Mouse (Mus musculus): Measurements from ENCODE around the gene Ank. TPM values are rescaled to one million over a fixed set of nuclear protein-coding genes. Genes with fewer than 3 reads are reported as not detected.

The Ank gene
- polyA plus RNA-seq, 1 experiment, result 9.7 TPM

DNA sequence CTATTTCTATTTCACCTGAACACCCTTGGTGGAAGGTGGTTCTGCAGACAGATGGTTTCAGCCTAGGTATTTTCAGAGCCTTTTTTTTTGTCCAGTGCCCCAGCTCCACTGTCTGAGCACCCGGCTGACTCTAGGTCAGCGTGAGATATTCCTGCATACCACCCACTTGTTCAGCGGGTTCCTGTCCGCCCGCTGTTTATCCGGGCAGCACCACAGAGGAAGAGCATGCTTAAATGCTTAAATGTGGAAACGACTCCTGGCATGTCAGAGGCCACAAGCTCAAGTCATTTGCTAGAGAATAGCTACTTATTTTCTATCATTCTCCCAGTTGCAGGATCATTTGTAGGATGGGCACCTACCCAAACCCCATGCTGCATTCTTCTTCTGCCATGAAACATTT lies 41.7 kb downstream of the Ank start:
- no peak overlapping the region for H3K4me3 ChIP-seq (ENCODE audit: low read depth, low read length)
- no peaks in the 10 kb centered on the region for H3K36me3 ChIP-seq (ENCODE audit: control insufficient read depth, insufficient read depth, low read length, poor library complexity, severe bottlenecking)
- H3K4me1 ChIP-seq (ENCODE audit: control insufficient read depth, insufficient read depth, low read length), result no peaks in the 10 kb centered on the region
- H3K9me3 ChIP-seq (replicated peaks; ENCODE audit: control insufficient read depth, insufficient read depth, low read length, poor library complexity, severe bottlenecking), result no peaks in the 10 kb centered on the region
- TF ChIP-seq EP300 (IDR thresholded peaks at IDR 0.05; ENCODE audit: insufficient read depth, low read depth, low read length), result no peak
- no peak for TF ChIP-seq CTCF (IDR thresholded peaks at IDR 0.05; ENCODE audit: low read depth, low read length)
- TF ChIP-seq POLR2A (IDR thresholded peaks at IDR 0.05; ENCODE audit: insufficient read depth, low read length), result no peak
- no peak overlapping the region for H3K27ac ChIP-seq (ENCODE audit: insufficient read depth, low read length)
- no peaks in the 10 kb centered on the region for H3K27me3 ChIP-seq (ENCODE audit: control insufficient read depth, insufficient read depth, low read length, poor library complexity, severe bottlenecking)
- no peak overlapping the region for H3K9ac ChIP-seq (ENCODE audit: low read depth, poor library complexity, severe bottlenecking)

- H3K27ac ChIP-seq (ENCODE audit: insufficient read depth, low read length), result no peak overlapping the region
- no peak overlapping the region for H3K4me3 ChIP-seq (ENCODE audit: low read depth, low read length)
- H3K9me3 ChIP-seq (replicated peaks; ENCODE audit: control insufficient read depth, insufficient read depth, low read length, poor library complexity, severe bottlenecking), result peaks cover under 1% of the 10 kb centered on the region; the same call in 1 of the 2 replicates
- TF ChIP-seq EP300 (IDR thresholded peaks at IDR 0.05; ENCODE audit: insufficient read depth, low read depth, low read length) (no peak), POLR2A (IDR thresholded peaks at IDR 0.05; ENCODE audit: insufficient read depth, low read length) (no peak), CTCF (IDR thresholded peaks at IDR 0.05; ENCODE audit: low read depth, low read length) (no peak)
- no peak overlapping the region for H3K9ac ChIP-seq (ENCODE audit: low read depth, poor library complexity, severe bottlenecking)
- no peaks in the 10 kb centered on the region for H3K4me1 ChIP-seq (ENCODE audit: control insufficient read depth, insufficient read depth, low read length)
- H3K27me3 ChIP-seq (ENCODE audit: control insufficient read depth, insufficient read depth, low read length, poor library complexity, severe bottlenecking), result no peaks in the 10 kb centered on the region
- H3K36me3 ChIP-seq (ENCODE audit: control insufficient read depth, insufficient read depth, low read length, poor library complexity, severe bottlenecking), result no peaks in the 10 kb centered on the region
Measured at GRCm38 (mm10) chr15:27508982-27509381, 42.5 kb downstream of the Ank start.

- peaks cover 8% of the 10 kb centered on the region for H3K9me3 ChIP-seq (replicated peaks; ENCODE audit: control insufficient read depth, insufficient read depth, low read length, poor library complexity, severe bottlenecking)
- no peaks in the 10 kb centered on the region for H3K36me3 ChIP-seq (ENCODE audit: control insufficient read depth, insufficient read depth, low read length, poor library complexity, severe bottlenecking)
- TF ChIP-seq CTCF (IDR thresholded peaks at IDR 0.05; ENCODE audit: low read depth, low read length) (no peak), EP300 (IDR thresholded peaks at IDR 0.05; ENCODE audit: insufficient read depth, low read depth, low read length) (no peak), POLR2A (IDR thresholded peaks at IDR 0.05; ENCODE audit: insufficient read depth, low read length) (no peak)
- no peak overlapping the region for H3K27ac ChIP-seq (ENCODE audit: insufficient read depth, low read length)
- H3K4me3 ChIP-seq (ENCODE audit: low read depth, low read length), result no peak overlapping the region
- no peaks in the 10 kb centered on the region for H3K4me1 ChIP-seq (ENCODE audit: control insufficient read depth, insufficient read depth, low read length)
- H3K9ac ChIP-seq (ENCODE audit: low read depth, poor library complexity, severe bottlenecking), result no peak overlapping the region
- no peaks in the 10 kb centered on the region for H3K27me3 ChIP-seq (ENCODE audit: control insufficient read depth, insufficient read depth, low read length, poor library complexity, severe bottlenecking)
Measured at GRCm38 (mm10) chr15:27516927-27517326, 50.5 kb downstream of the Ank start.

- Histone ChIP-seq H3K4me3 (ENCODE audit: low read depth, low read length) (no peak overlapping the region), H3K27ac (ENCODE audit: insufficient read depth, low read length) (no peak overlapping the region), H3K27me3 (ENCODE audit: control insufficient read depth, insufficient read depth, low read length, poor library complexity, severe bottlenecking) (no peaks in the 10 kb centered on the region)
Measured at GRCm38 (mm10) chr15:27518026-27518425, 51.5 kb downstream of the Ank start.

GRCm38 (mm10) chr15:27519857-27520256 lies 53.4 kb downstream of the Ank start:
- H3K36me3 ChIP-seq (ENCODE audit: control insufficient read depth, insufficient read depth, low read length, poor library complexity, severe bottlenecking), result no peaks in the 10 kb centered on the region
- H3K9ac ChIP-seq (ENCODE audit: low read depth, poor library complexity, severe bottlenecking), result no peak overlapping the region
- peaks cover 5% of the 10 kb centered on the region; the same call in 1 of the 2 replicates for H3K9me3 ChIP-seq (replicated peaks; ENCODE audit: control insufficient read depth, insufficient read depth, low read length, poor library complexity, severe bottlenecking)
- H3K27me3 ChIP-seq (ENCODE audit: control insufficient read depth, insufficient read depth, low read length, poor library complexity, severe bottlenecking), result no peaks in the 10 kb centered on the region
- H3K4me3 ChIP-seq (ENCODE audit: low read depth, low read length), result no peak overlapping the region
- no peaks in the 10 kb centered on the region for H3K4me1 ChIP-seq (ENCODE audit: control insufficient read depth, insufficient read depth, low read length)
- H3K27ac ChIP-seq (ENCODE audit: insufficient read depth, low read length), result no peak overlapping the region
- no peak for TF ChIP-seq POLR2A (IDR thresholded peaks at IDR 0.05; ENCODE audit: insufficient read depth, low read length)
- no peak for TF ChIP-seq CTCF (IDR thresholded peaks at IDR 0.05; ENCODE audit: low read depth, low read length)
- no peak for TF ChIP-seq EP300 (IDR thresholded peaks at IDR 0.05; ENCODE audit: insufficient read depth, low read depth, low read length)

More at GRCm38 (mm10) chr15:27518026-27518425, 51.5 kb downstream of the Ank start:
- Histone ChIP-seq H3K9me3 (replicated peaks; ENCODE audit: control insufficient read depth, insufficient read depth, low read length, poor library complexity, severe bottlenecking) (peaks cover 8% of the 10 kb centered on the region), H3K4me1 (ENCODE audit: control insufficient read depth, insufficient read depth, low read length) (no peaks in the 10 kb centered on the region), H3K36me3 (ENCODE audit: control insufficient read depth, insufficient read depth, low read length, poor library complexity, severe bottlenecking) (no peaks in the 10 kb centered on the region), H3K9ac (ENCODE audit: low read depth, poor library complexity, severe bottlenecking) (no peak overlapping the region)
- no peak for TF ChIP-seq POLR2A (IDR thresholded peaks at IDR 0.05; ENCODE audit: insufficient read depth, low read length)
- no peak for TF ChIP-seq CTCF (IDR thresholded peaks at IDR 0.05; ENCODE audit: low read depth, low read length)
- TF ChIP-seq EP300 (IDR thresholded peaks at IDR 0.05; ENCODE audit: insufficient read depth, low read depth, low read length), result no peak

DNA sequence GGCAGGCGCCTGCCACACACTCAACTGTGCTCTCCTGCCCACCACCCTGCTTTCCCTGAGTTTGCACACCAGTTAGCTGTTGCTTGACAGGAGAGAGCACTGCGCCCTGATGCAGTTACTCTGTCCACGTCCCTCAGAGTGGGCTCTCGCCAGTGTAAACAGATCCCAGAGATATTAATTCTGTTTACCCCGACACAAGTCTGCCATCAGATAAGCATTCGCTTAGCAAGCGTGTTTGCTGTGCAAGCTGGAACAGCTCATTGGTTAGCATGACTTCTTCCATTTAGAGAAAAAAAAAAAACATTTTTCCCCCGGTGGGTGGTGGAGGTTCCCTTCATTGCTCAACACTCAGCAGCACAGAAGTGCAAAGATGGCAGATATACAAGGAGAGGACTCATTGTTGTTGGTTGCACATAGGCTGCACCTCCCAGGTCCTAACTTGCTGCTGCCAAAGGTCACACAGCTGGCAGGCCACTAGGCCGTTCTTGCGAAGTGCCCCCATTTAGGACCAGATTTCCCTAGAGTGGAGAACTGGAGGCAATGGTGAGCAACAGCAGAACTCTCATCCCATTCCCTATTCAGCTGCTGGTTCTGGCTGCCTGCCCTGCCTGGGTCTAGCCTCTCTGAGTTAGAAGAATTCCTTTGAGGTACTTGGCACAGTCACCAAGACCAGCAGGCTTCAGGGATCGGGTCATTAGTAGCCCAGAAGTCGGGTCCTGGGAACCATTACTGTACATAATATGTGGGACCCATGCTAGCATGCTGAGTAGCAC lies 58.9 kb downstream of the Ank start:
- Histone ChIP-seq H3K9me3 (replicated peaks; ENCODE audit: control insufficient read depth, insufficient read depth, low read length, poor library complexity, severe bottlenecking) (no peaks in the 10 kb centered on the region), H3K4me1 (ENCODE audit: control insufficient read depth, insufficient read depth, low read length) (no peaks in the 10 kb centered on the region), H3K27ac (ENCODE audit: insufficient read depth, low read length) (no peak overlapping the region), H3K27me3 (ENCODE audit: control insufficient read depth, insufficient read depth, low read length, poor library complexity, severe bottlenecking) (no peaks in the 10 kb centered on the region), H3K9ac (ENCODE audit: low read depth, poor library complexity, severe bottlenecking) (no peak overlapping the region), H3K36me3 (ENCODE audit: control insufficient read depth, insufficient read depth, low read length, poor library complexity, severe bottlenecking) (no peaks in the 10 kb centered on the region), H3K4me3 (ENCODE audit: low read depth, low read length) (no peak overlapping the region)
- TF ChIP-seq CTCF (IDR thresholded peaks at IDR 0.05; ENCODE audit: low read depth, low read length) (no peak), EP300 (IDR thresholded peaks at IDR 0.05; ENCODE audit: insufficient read depth, low read depth, low read length) (no peak), POLR2A (IDR thresholded peaks at IDR 0.05; ENCODE audit: insufficient read depth, low read length) (no peak)

All from ES-Bruce4 (cell line).